Mouse (Mus musculus): Measurements from ENCODE around the gene Fam184a. TPM values are rescaled to one million over a fixed set of nuclear protein-coding genes. Genes with fewer than 3 reads are reported as not detected.

Fam184a gene
- total and polyA plus RNA-seq, 2 experiments = 0.13 to 0.65 TPM

- Histone ChIP-seq H3K4me3 (ENCODE audit: insufficient read depth, low read depth, low read length) (no peak overlapping the region), H3K27ac (replicated peaks; ENCODE audit: insufficient read depth, low read depth, low read length) (no peak overlapping the region), H3K36me3 (ENCODE audit: control insufficient read depth, insufficient read depth, low read length) (no peaks in the 10 kb centered on the region), H3K9ac (ENCODE audit: low read depth, low read length) (no peak overlapping the region), H3K4me1 (ENCODE audit: control insufficient read depth, insufficient read depth, low read length) (no peaks in the 10 kb centered on the region), H3K27me3 (ENCODE audit: control insufficient read depth, insufficient read depth, low read length) (no peaks in the 10 kb centered on the region), H3K79me2 (ENCODE audit: control insufficient read depth, insufficient read depth, low read length) (no peaks in the 10 kb centered on the region)
- WGBS = 64% methylated on average over 2 of the region's 2 CpGs
- no peak for DNase-seq (ENCODE audit: extremely low read depth, low read depth, low spot score)
- no peak for TF ChIP-seq POLR2A (IDR thresholded peaks at IDR 0.05; ENCODE audit: extremely low read depth, insufficient read depth, low read length)
- TF ChIP-seq CTCF (IDR thresholded peaks at IDR 0.05; ENCODE audit: low read depth, low read length) = no peak
These were observed 20.6 kb upstream of the Fam184a start for GRCm38 (mm10) chr10:53771480-53771879.

GRCm38 (mm10) chr10:53768745-53769144, 17.8 kb upstream of the Fam184a start:
- no peak overlapping the region for H3K4me3 ChIP-seq (ENCODE audit: insufficient read depth, low read depth, low read length)
- no peak for TF ChIP-seq CTCF (IDR thresholded peaks at IDR 0.05; ENCODE audit: low read depth, low read length)
- TF ChIP-seq POLR2A (IDR thresholded peaks at IDR 0.05; ENCODE audit: extremely low read depth, insufficient read depth, low read length) = no peak
- H3K79me2 ChIP-seq (ENCODE audit: control insufficient read depth, insufficient read depth, low read length) = no peaks in the 10 kb centered on the region
- no peaks in the 10 kb centered on the region for H3K4me1 ChIP-seq (ENCODE audit: control insufficient read depth, insufficient read depth, low read length)
- H3K36me3 ChIP-seq (ENCODE audit: control insufficient read depth, insufficient read depth, low read length) = no peaks in the 10 kb centered on the region
- H3K27me3 ChIP-seq (ENCODE audit: control insufficient read depth, insufficient read depth, low read length) = no peaks in the 10 kb centered on the region
- no peak for DNase-seq (ENCODE audit: extremely low read depth, low read depth, low spot score)
- WGBS = 65% methylated on average over 3 of the region's 3 CpGs
- H3K9ac ChIP-seq (ENCODE audit: low read depth, low read length) = no peak overlapping the region
- no peak overlapping the region for H3K27ac ChIP-seq (replicated peaks; ENCODE audit: insufficient read depth, low read depth, low read length)

GRCm38 (mm10) chr10:53765471-53765870, 14.5 kb upstream of the Fam184a start:
- Histone ChIP-seq H3K36me3 (ENCODE audit: control insufficient read depth, insufficient read depth, low read length) (no peaks in the 10 kb centered on the region), H3K27ac (replicated peaks; ENCODE audit: insufficient read depth, low read depth, low read length) (no peak overlapping the region), H3K27me3 (ENCODE audit: control insufficient read depth, insufficient read depth, low read length) (no peaks in the 10 kb centered on the region), H3K4me3 (ENCODE audit: insufficient read depth, low read depth, low read length) (no peak overlapping the region), H3K9ac (ENCODE audit: low read depth, low read length) (no peak overlapping the region), H3K4me1 (ENCODE audit: control insufficient read depth, insufficient read depth, low read length) (no peaks in the 10 kb centered on the region), H3K79me2 (ENCODE audit: control insufficient read depth, insufficient read depth, low read length) (no peaks in the 10 kb centered on the region)
- 80% methylated on average over 4 of the region's 4 CpGs for WGBS
- TF ChIP-seq CTCF (IDR thresholded peaks at IDR 0.05; ENCODE audit: low read depth, low read length) = no peak
- TF ChIP-seq POLR2A (IDR thresholded peaks at IDR 0.05; ENCODE audit: extremely low read depth, insufficient read depth, low read length) = no peak
- no peak for DNase-seq (ENCODE audit: extremely low read depth, low read depth, low spot score)

GRCm38 (mm10) chr10:53752723-53753122, 1.8 kb upstream of the Fam184a start:
- 66% methylated on average over 1 of the region's 1 CpGs for WGBS
- TF ChIP-seq CTCF (IDR thresholded peaks at IDR 0.05; ENCODE audit: low read depth, low read length) (no peak), POLR2A (IDR thresholded peaks at IDR 0.05; ENCODE audit: extremely low read depth, insufficient read depth, low read length) (no peak)
- H3K4me3 ChIP-seq (ENCODE audit: insufficient read depth, low read depth, low read length) = no peak overlapping the region

GRCm38 (mm10) chr10:53750275-53750954, 508 bp downstream of the Fam184a start:
- 8% methylated on average over 39 of the region's 39 CpGs for WGBS
- H3K9ac ChIP-seq (ENCODE audit: low read depth, low read length) = peak overlapping the region; percentile 88
- H3K27me3 ChIP-seq (ENCODE audit: control insufficient read depth, insufficient read depth, low read length) = peaks cover 8% of the 10 kb centered on the region; the same call in 1 of the 2 replicates
- H3K4me3 ChIP-seq (ENCODE audit: insufficient read depth, low read depth, low read length) = peak overlapping the region; percentile 79
- H3K36me3 ChIP-seq (ENCODE audit: control insufficient read depth, insufficient read depth, low read length) = no peaks in the 10 kb centered on the region
- H3K4me1 ChIP-seq (ENCODE audit: control insufficient read depth, insufficient read depth, low read length) = peaks cover 8% of the 10 kb centered on the region
- H3K79me2 ChIP-seq (ENCODE audit: control insufficient read depth, insufficient read depth, low read length) = no peaks in the 10 kb centered on the region
- TF ChIP-seq CTCF (IDR thresholded peaks at IDR 0.05; ENCODE audit: low read depth, low read length) (no peak), POLR2A (IDR thresholded peaks at IDR 0.05; ENCODE audit: extremely low read depth, insufficient read depth, low read length) (no peak)
- H3K27ac ChIP-seq (replicated peaks; ENCODE audit: insufficient read depth, low read depth, low read length) = no peak overlapping the region
- peak; percentile 10 for DNase-seq (ENCODE audit: extremely low read depth, low read depth, low spot score)

More at GRCm38 (mm10) chr10:53752723-53753122, 1.8 kb upstream of the Fam184a start:
- Histone ChIP-seq H3K79me2 (ENCODE audit: control insufficient read depth, insufficient read depth, low read length) (no peaks in the 10 kb centered on the region), H3K9ac (ENCODE audit: low read depth, low read length) (no peak overlapping the region), H3K36me3 (ENCODE audit: control insufficient read depth, insufficient read depth, low read length) (no peaks in the 10 kb centered on the region), H3K27me3 (ENCODE audit: control insufficient read depth, insufficient read depth, low read length) (peaks cover 8% of the 10 kb centered on the region; the same call in 1 of the 2 replicates), H3K27ac (replicated peaks; ENCODE audit: insufficient read depth, low read depth, low read length) (no peak overlapping the region), H3K4me1 (ENCODE audit: control insufficient read depth, insufficient read depth, low read length) (peaks cover 8% of the 10 kb centered on the region)
- DNase-seq (ENCODE audit: extremely low read depth, low read depth, low spot score) = no peak

GRCm38 (mm10) chr10:53746039-53746438, 4.9 kb downstream of the Fam184a start:
- no peak for DNase-seq (ENCODE audit: extremely low read depth, low read depth, low spot score)
- TF ChIP-seq POLR2A (IDR thresholded peaks at IDR 0.05; ENCODE audit: extremely low read depth, insufficient read depth, low read length) = no peak
- H3K36me3 ChIP-seq (ENCODE audit: control insufficient read depth, insufficient read depth, low read length) = no peaks in the 10 kb centered on the region
- 85% methylated on average over 6 of the region's 6 CpGs for WGBS
- H3K4me1 ChIP-seq (ENCODE audit: control insufficient read depth, insufficient read depth, low read length) = peaks cover 5% of the 10 kb centered on the region; the same call in 1 of the 2 replicates
- no peaks in the 10 kb centered on the region for H3K79me2 ChIP-seq (ENCODE audit: control insufficient read depth, insufficient read depth, low read length)
- H3K27ac ChIP-seq (replicated peaks; ENCODE audit: insufficient read depth, low read depth, low read length) = no peak overlapping the region
- no peak overlapping the region for H3K9ac ChIP-seq (ENCODE audit: low read depth, low read length)
- H3K27me3 ChIP-seq (ENCODE audit: control insufficient read depth, insufficient read depth, low read length) = peaks cover 8% of the 10 kb centered on the region; the same call in 1 of the 2 replicates
- no peak overlapping the region for H3K4me3 ChIP-seq (ENCODE audit: insufficient read depth, low read depth, low read length)

All from liver, adult 2 months (tissue).